Mouse (Mus musculus): ENCODE measurements at regions not wholly inside any gene's neighbourhood (a gene's known extent, or its start where the extent isn't known, plus 50 kb on each side); places are given as distances from the start of the nearest gene placed in this dataset.

- ATAC-seq (replicated peaks; ENCODE audit: low FRiP score) (no peak), DNase-seq (ENCODE audit: low spot score) (no peak)
- Histone ChIP-seq H3K4me1 (replicated peaks; ENCODE audit: control insufficient read depth, insufficient read depth, low read length) (no peaks in the 10 kb centered on the region), H3K9me3 (ENCODE audit: control insufficient read depth, low read length) (no peaks in the 10 kb centered on the region), H3K27me3 (ENCODE audit: control insufficient read depth, insufficient read depth, low read length) (peaks cover 2% of the 10 kb centered on the region; the same call in 1 of the 2 replicates), H3K9ac (ENCODE audit: low read length) (no peak overlapping the region), H3K36me3 (ENCODE audit: control insufficient read depth, insufficient read depth, low read length) (no peaks in the 10 kb centered on the region), H3K27ac (ENCODE audit: low read depth, low read length) (no peak overlapping the region), H3K4me3 (ENCODE audit: low read depth, low read length) (no peak overlapping the region), H3K4me2 (ENCODE audit: low read depth, low read length, severe bottlenecking) (no peak overlapping the region)
- WGBS, result 85% methylated on average over 4 of the region's 4 CpGs
Observed at GRCm38 (mm10) chr17:88164805-88165204, 99.7 kb upstream of the Fbxo11 start.

- Histone ChIP-seq H3K9me3 (ENCODE audit: control insufficient read depth, low read length) (no peaks in the 10 kb centered on the region), H3K27ac (ENCODE audit: low read depth, low read length) (no peak overlapping the region), H3K4me3 (ENCODE audit: low read depth, low read length) (no peak overlapping the region), H3K27me3 (ENCODE audit: control insufficient read depth, insufficient read depth, low read length) (no peaks in the 10 kb centered on the region), H3K4me2 (ENCODE audit: low read depth, low read length, severe bottlenecking) (no peak overlapping the region), H3K36me3 (ENCODE audit: control insufficient read depth, insufficient read depth, low read length) (no peaks in the 10 kb centered on the region), H3K9ac (ENCODE audit: low read length) (no peak overlapping the region), H3K4me1 (replicated peaks; ENCODE audit: control insufficient read depth, insufficient read depth, low read length) (no peaks in the 10 kb centered on the region)
- ATAC-seq (replicated peaks; ENCODE audit: low FRiP score) (no peak), DNase-seq (ENCODE audit: low spot score) (no peak)
- 88% methylated on average over 6 of the region's 6 CpGs for WGBS
Observed at GRCm38 (mm10) chr17:88165811-88166210, 100.7 kb upstream of the Fbxo11 start.

GRCm38 (mm10) chr17:88168262-88169096, 103.4 kb upstream of the Fbxo11 start:
- H3K4me1 ChIP-seq (replicated peaks; ENCODE audit: control insufficient read depth, insufficient read depth, low read length), result no peaks in the 10 kb centered on the region
- no peaks in the 10 kb centered on the region for H3K27me3 ChIP-seq (ENCODE audit: control insufficient read depth, insufficient read depth, low read length)
- no peak overlapping the region for H3K4me2 ChIP-seq (ENCODE audit: low read depth, low read length, severe bottlenecking)
- no peaks in the 10 kb centered on the region for H3K9me3 ChIP-seq (ENCODE audit: control insufficient read depth, low read length)
- 76% methylated on average over 8 of the region's 8 CpGs for WGBS
- no peak overlapping the region for H3K27ac ChIP-seq (ENCODE audit: low read depth, low read length)
- H3K36me3 ChIP-seq (ENCODE audit: control insufficient read depth, insufficient read depth, low read length), result no peaks in the 10 kb centered on the region
- no peak for DNase-seq (ENCODE audit: low spot score)
- H3K4me3 ChIP-seq (ENCODE audit: low read depth, low read length), result no peak overlapping the region
- no peak overlapping the region for H3K9ac ChIP-seq (ENCODE audit: low read length)
- ATAC-seq (replicated peaks; ENCODE audit: low FRiP score), result no peak

- Histone ChIP-seq H3K4me2 (ENCODE audit: low read depth, low read length, severe bottlenecking) (no peak overlapping the region), H3K27me3 (ENCODE audit: control insufficient read depth, insufficient read depth, low read length) (no peaks in the 10 kb centered on the region), H3K4me3 (ENCODE audit: low read depth, low read length) (no peak overlapping the region), H3K9me3 (ENCODE audit: control insufficient read depth, low read length) (no peaks in the 10 kb centered on the region), H3K4me1 (replicated peaks; ENCODE audit: control insufficient read depth, insufficient read depth, low read length) (no peaks in the 10 kb centered on the region), H3K27ac (ENCODE audit: low read depth, low read length) (no peak overlapping the region), H3K36me3 (ENCODE audit: control insufficient read depth, insufficient read depth, low read length) (no peaks in the 10 kb centered on the region), H3K9ac (ENCODE audit: low read length) (no peak overlapping the region)
- WGBS, result 93% methylated on average over 3 of the region's 3 CpGs
- DNase-seq (ENCODE audit: low spot score) (no peak), ATAC-seq (replicated peaks; ENCODE audit: low FRiP score) (no peak)
Observed at GRCm38 (mm10) chr17:88171606-88172005, 106.5 kb upstream of the Fbxo11 start.

- no peaks in the 10 kb centered on the region for H3K36me3 ChIP-seq (ENCODE audit: control insufficient read depth, insufficient read depth, low read length)
- WGBS, result 83% methylated on average over 4 of the region's 4 CpGs
- H3K9ac ChIP-seq (ENCODE audit: low read length), result no peak overlapping the region
- H3K4me2 ChIP-seq (ENCODE audit: low read depth, low read length, severe bottlenecking), result no peak overlapping the region
- no peak overlapping the region for H3K27ac ChIP-seq (ENCODE audit: low read depth, low read length)
- no peaks in the 10 kb centered on the region for H3K9me3 ChIP-seq (ENCODE audit: control insufficient read depth, low read length)
- DNase-seq (ENCODE audit: low spot score) (no peak), ATAC-seq (replicated peaks; ENCODE audit: low FRiP score) (no peak)
- H3K4me1 ChIP-seq (replicated peaks; ENCODE audit: control insufficient read depth, insufficient read depth, low read length), result no peaks in the 10 kb centered on the region
- H3K4me3 ChIP-seq (ENCODE audit: low read depth, low read length), result no peak overlapping the region
- H3K27me3 ChIP-seq (ENCODE audit: control insufficient read depth, insufficient read depth, low read length), result no peaks in the 10 kb centered on the region
Observed at GRCm38 (mm10) chr17:88173354-88174032, 108.4 kb upstream of the Fbxo11 start.

- 82% methylated on average over 10 of the region's 10 CpGs for WGBS
- Histone ChIP-seq H3K9me3 (ENCODE audit: control insufficient read depth, low read length) (no peaks in the 10 kb centered on the region), H3K27me3 (ENCODE audit: control insufficient read depth, insufficient read depth, low read length) (no peaks in the 10 kb centered on the region), H3K4me1 (replicated peaks; ENCODE audit: control insufficient read depth, insufficient read depth, low read length) (no peaks in the 10 kb centered on the region), H3K27ac (ENCODE audit: low read depth, low read length) (no peak overlapping the region), H3K36me3 (ENCODE audit: control insufficient read depth, insufficient read depth, low read length) (no peaks in the 10 kb centered on the region), H3K4me3 (ENCODE audit: low read depth, low read length) (no peak overlapping the region), H3K4me2 (ENCODE audit: low read depth, low read length, severe bottlenecking) (no peak overlapping the region), H3K9ac (ENCODE audit: low read length) (no peak overlapping the region)
- ATAC-seq (replicated peaks; ENCODE audit: low FRiP score) (no peak), DNase-seq (ENCODE audit: low spot score) (no peak)
Observed at GRCm38 (mm10) chr17:88174242-88174679, 109.2 kb upstream of the Fbxo11 start.

GRCm38 (mm10) chr17:88175951-88176623, 111.0 kb upstream of the Fbxo11 start:
- H3K9me3 ChIP-seq (ENCODE audit: control insufficient read depth, low read length), result no peaks in the 10 kb centered on the region
- no peak overlapping the region for H3K4me2 ChIP-seq (ENCODE audit: low read depth, low read length, severe bottlenecking)
- H3K4me3 ChIP-seq (ENCODE audit: low read depth, low read length), result no peak overlapping the region
- 88% methylated on average over 4 of the region's 4 CpGs for WGBS
- ATAC-seq (replicated peaks; ENCODE audit: low FRiP score) (no peak), DNase-seq (ENCODE audit: low spot score) (no peak)
- H3K9ac ChIP-seq (ENCODE audit: low read length), result no peak overlapping the region
- no peaks in the 10 kb centered on the region for H3K36me3 ChIP-seq (ENCODE audit: control insufficient read depth, insufficient read depth, low read length)
- no peaks in the 10 kb centered on the region for H3K4me1 ChIP-seq (replicated peaks; ENCODE audit: control insufficient read depth, insufficient read depth, low read length)
- H3K27me3 ChIP-seq (ENCODE audit: control insufficient read depth, insufficient read depth, low read length), result no peaks in the 10 kb centered on the region
- no peak overlapping the region for H3K27ac ChIP-seq (ENCODE audit: low read depth, low read length)

- H3K27me3 ChIP-seq (ENCODE audit: control insufficient read depth, insufficient read depth, low read length), result no peaks in the 10 kb centered on the region
- DNase-seq (ENCODE audit: low spot score), result no peak
- H3K9me3 ChIP-seq (ENCODE audit: control insufficient read depth, low read length), result no peaks in the 10 kb centered on the region
- H3K4me2 ChIP-seq (ENCODE audit: low read depth, low read length, severe bottlenecking), result no peak overlapping the region
- H3K27ac ChIP-seq (ENCODE audit: low read depth, low read length), result no peak overlapping the region
- H3K9ac ChIP-seq (ENCODE audit: low read length), result no peak overlapping the region
- WGBS, result 82% methylated on average over 5 of the region's 5 CpGs
- ATAC-seq (replicated peaks; ENCODE audit: low FRiP score), result no peak
- H3K36me3 ChIP-seq (ENCODE audit: control insufficient read depth, insufficient read depth, low read length), result no peaks in the 10 kb centered on the region
- H3K4me3 ChIP-seq (ENCODE audit: low read depth, low read length), result no peak overlapping the region
- no peaks in the 10 kb centered on the region for H3K4me1 ChIP-seq (replicated peaks; ENCODE audit: control insufficient read depth, insufficient read depth, low read length)
Observed at GRCm38 (mm10) chr17:88190735-88191134, 125.6 kb upstream of the Fbxo11 start.

All from forebrain, embryonic 11.5 days (tissue).